Mouse (Mus musculus) heart, postnatal 0 days (tissue): ENCODE data around the gene Rad9b.

Source experiments
- CTCF ChIP-seq: IDR thresholded peaks from 2 replicates; pipeline ENCODE4 v1.5.1; 2016; ENCODE audit warnings: antibody characterized with exemption, control low read depth, low read depth
- EP300 ChIP-seq: IDR thresholded peaks from 2 replicates; pipeline ENCODE4 v1.6.1; 2016; ENCODE audit warnings: antibody characterized with exemption, low read depth

DNA sequence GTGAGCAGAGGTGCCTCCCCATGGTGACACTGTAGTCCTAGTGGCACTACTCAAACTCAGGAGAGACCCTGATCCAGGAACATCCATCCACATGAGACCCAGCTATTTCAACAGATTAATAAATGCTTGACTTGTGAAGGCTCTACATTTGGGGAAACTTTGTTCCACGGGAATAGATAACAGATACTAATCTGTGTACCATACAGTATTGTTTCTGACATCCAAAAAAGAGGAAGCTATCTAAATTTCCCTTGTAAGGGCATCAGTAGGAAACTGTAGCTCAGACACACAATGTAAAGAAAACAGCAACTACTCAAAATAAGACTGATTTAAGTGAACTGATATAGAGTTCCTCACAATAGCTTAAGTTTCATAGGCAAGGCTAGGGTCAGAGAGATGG lies 11.2 kb downstream of the Rad9b start:
- TF ChIP-seq CTCF (no peak), EP300 (no peak)
